Mouse (Mus musculus) forebrain, embryonic 15.5 days (tissue): ENCODE measurements around the gene Fam189a2. TPM values are rescaled to one million over a fixed set of nuclear protein-coding genes. Genes with fewer than 3 reads are reported as not detected.

Experiments
- ATAC-seq: fragments of 200-750 bp; cut with Nextera tagmentation; replicated peaks from 2 replicates; pipeline ENCODE4 v1.8.0; 2017; ENCODE audit warnings: mild to moderate bottlenecking, moderate TSS enrichment, moderate library complexity
- H3K27ac ChIP-seq: fragments of 300-500 bp; sonication (generic); replicated peaks from 2 replicates; pipeline ENCODE4 v1.5.1; 2015; ENCODE audit warnings: mild to moderate bottlenecking, inconsistent platforms
- H3K27me3 ChIP-seq: fragments of 300-500 bp; sonication (generic); 2 replicates; pipeline ENCODE4 v1.6.1; 2015; ENCODE audit warnings: inconsistent platforms
- H3K36me3 ChIP-seq: fragments of 300-500 bp; sonication (generic); 2 replicates; pipeline ENCODE4 v1.6.1; 2015; ENCODE audit warnings: mild to moderate bottlenecking, inconsistent platforms
- H3K4me1 ChIP-seq: fragments of 300-500 bp; sonication (generic); 2 replicates; pipeline ENCODE4 v1.6.1; 2015; ENCODE audit warnings: inconsistent platforms
- H3K4me2 ChIP-seq: fragments of 300-500 bp; sonication (generic); replicated peaks from 2 replicates; pipeline ENCODE4 v1.6.1; 2015; ENCODE audit warnings: mild to moderate bottlenecking, inconsistent platforms
- H3K4me3 ChIP-seq: fragments of 300-500 bp; sonication (generic); 2 replicates; pipeline ENCODE4 v1.5.1; 2015; ENCODE audit warnings: mild to moderate bottlenecking, inconsistent platforms
- H3K9ac ChIP-seq: fragments of 300-500 bp; sonication (generic); replicated peaks from 2 replicates; pipeline ENCODE4 v1.6.1; 2015; ENCODE audit warnings: mild to moderate bottlenecking, inconsistent platforms
- H3K9me3 ChIP-seq: fragments of 300-500 bp; sonication (generic); 2 replicates; pipeline ENCODE4 v1.6.1; 2016; ENCODE audit warnings: inconsistent platforms
- WGBS: fragments of 180-500 bp; shearing (Covaris S2); methylation state at CpG from one replicate; pipeline ENCODE4 v1.1.7; 2015; ENCODE audit warnings: mixed read lengths; 5-methylcytosine and 5-hydroxymethylcytosine counted together
- polyA plus RNA-seq: library from polyadenylated mRNA; unstranded; fragments of >200 nt; fragmentation: Nextera tagmentation; extraction: Ambion mirVana; gene quantifications from 2 replicates; pipeline ENCODE4 v1.2.1, GENCODE M21; 2015

Fam189a2 gene
- polyA plus RNA-seq, 1 experiment from 2014 or later: 0.48 TPM

DNA sequence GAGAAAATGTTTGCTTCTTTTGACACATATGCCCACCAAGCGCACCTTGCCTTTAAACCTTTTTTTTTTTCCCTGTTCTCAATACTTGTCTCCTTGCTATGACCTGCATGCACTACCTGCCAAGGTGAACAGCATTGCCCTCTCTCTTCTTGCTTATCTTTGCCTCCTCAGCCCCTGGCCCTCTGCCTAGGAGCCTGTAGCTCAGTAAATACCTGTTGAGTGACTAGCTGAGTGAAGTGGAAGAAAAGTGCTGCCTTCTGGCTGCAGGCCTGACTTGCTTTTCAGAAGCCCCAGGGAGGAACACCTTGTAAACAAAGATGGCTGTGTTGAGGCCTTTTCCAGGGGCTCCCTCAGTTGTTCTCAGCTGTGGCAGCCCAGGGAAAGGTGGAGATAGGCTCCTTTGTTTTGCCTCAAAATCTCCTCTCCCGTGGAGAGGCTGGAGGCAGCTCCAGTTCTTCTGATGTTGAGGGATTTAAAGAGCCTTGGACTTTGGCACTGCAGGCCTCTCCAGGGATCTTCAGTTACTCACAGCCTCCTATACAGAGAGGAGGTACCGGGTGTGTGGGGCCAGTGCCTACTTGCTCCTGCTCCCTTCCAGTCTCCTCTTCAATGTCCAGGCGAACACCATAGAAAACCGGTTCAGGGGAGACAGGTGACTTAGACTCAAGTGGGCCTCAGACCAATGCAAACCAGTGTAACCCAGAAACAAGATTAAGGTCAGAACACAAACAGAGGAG, 62.5 kb downstream of the Fam189a2 start:
- Histone ChIP-seq H3K4me3 (no peak overlapping the region), H3K9me3 (no peaks in the 10 kb centered on the region), H3K27ac (no peak overlapping the region), H3K9ac (no peak overlapping the region), H3K4me1 (peaks cover 11% of the 10 kb centered on the region), H3K27me3 (no peaks in the 10 kb centered on the region; the same call in 1 of the 2 replicates), H3K4me2 (no peak overlapping the region), H3K36me3 (no peaks in the 10 kb centered on the region)
- ATAC-seq: no peak
- WGBS: 42% methylated on average over 5 of the region's 5 CpGs

DNA sequence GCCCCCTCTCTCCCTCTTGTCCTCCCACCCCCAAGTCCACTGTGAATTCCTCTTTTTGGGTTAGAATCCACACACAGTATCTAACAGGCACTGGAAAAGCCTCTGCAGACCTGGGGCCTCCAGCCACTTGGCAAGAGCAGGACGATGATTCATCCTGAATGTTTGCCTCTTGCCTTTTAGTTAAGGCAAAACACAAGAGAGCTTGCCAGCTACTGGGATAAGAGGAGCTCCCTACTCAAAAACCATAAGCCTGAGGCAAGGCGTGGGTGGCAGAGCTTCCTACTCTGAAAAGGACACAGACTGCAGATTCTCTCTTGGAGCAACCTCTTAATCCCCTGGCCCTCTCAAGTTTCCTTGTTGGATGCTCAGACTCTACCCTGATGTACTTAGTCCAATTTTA, 63.7 kb downstream of the Fam189a2 start:
- H3K27ac ChIP-seq: no peak overlapping the region
- no peaks in the 10 kb centered on the region; the same call in 1 of the 2 replicates for H3K27me3 ChIP-seq
- no peaks in the 10 kb centered on the region for H3K4me1 ChIP-seq
- H3K4me3 ChIP-seq: no peak overlapping the region
- WGBS: 31% methylated on average over 2 of the region's 2 CpGs
- no peak overlapping the region for H3K9ac ChIP-seq
- no peaks in the 10 kb centered on the region for H3K36me3 ChIP-seq
- no peak overlapping the region for H3K4me2 ChIP-seq
- no peak for ATAC-seq
- no peaks in the 10 kb centered on the region for H3K9me3 ChIP-seq

DNA sequence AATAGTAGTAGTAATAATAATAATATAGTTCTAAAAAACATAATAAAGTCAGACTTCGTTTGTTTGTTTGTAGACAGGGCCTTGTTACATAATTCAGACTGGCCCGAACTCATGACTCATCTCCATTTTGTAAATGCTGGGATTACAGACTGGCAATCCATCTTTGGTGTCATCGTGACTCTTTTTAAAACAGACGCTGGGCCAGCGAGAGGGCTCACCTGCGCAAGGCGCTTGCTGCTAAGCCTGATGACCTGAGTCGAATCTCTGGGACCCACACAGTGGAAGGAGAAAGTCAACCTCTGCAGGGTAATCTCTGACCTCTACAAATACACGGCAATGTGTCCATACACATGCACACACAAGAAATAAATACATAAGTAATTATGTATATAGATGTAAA, 64.4 kb downstream of the Fam189a2 start:
- H3K27me3 ChIP-seq: no peaks in the 10 kb centered on the region; the same call in 1 of the 2 replicates
- no peak overlapping the region for H3K4me2 ChIP-seq
- no peak overlapping the region for H3K27ac ChIP-seq
- no peak overlapping the region for H3K9ac ChIP-seq
- peaks cover 1% of the 10 kb centered on the region for H3K4me1 ChIP-seq
- H3K9me3 ChIP-seq: no peaks in the 10 kb centered on the region
- WGBS: 92% methylated on average over 9 of the region's 9 CpGs
- no peak for ATAC-seq
- no peaks in the 10 kb centered on the region for H3K36me3 ChIP-seq
- H3K4me3 ChIP-seq: no peak overlapping the region

DNA sequence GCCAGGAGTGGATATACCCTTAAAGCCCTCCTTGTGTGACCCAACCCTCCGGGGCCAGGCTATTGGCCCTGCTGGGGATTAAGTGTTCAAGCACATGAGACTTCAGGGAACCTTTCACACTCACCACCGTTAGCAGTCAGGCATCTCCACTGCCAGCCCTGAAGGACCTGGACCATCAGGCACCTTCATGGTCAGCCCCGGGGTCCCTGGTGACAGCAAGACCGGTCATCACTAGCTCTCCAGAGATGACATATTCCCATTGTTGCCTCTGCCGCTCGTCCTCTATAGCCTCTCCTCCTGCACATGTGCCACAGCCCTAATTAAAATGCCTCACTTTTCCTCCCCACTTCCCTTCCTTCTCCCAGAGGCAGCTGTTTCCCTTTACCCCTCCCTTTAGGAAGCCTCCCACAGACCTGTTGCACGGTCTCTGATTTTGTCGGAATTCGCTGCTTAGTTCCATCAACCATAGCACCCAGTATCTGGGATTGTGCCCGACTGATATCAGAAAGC, 66.4 kb downstream of the Fam189a2 start:
- no peaks in the 10 kb centered on the region for H3K9me3 ChIP-seq
- no peak for ATAC-seq

DNA sequence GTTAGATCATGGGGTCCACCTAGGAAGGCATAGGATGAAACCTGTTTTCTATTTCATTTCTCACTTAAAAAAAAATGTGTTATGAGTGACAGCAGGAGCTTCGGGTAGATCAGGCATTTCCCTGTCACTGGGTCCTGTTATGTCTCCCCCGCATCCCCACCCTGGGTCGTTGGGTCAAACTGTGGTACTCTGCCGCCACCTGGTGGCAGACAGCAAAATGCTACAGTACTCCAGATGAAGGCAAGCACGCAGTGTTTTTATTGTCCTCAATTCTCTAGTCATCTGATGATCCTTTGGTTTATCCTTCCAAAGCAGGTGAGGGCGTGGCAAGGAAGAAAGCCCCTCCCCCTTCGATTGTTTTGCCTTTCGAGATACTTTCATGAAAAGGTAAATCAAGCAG, 69.3 kb downstream of the Fam189a2 start:
- H3K36me3 ChIP-seq: no peaks in the 10 kb centered on the region
- no peak overlapping the region for H3K27ac ChIP-seq
- no peaks in the 10 kb centered on the region for H3K27me3 ChIP-seq
- peaks cover 22% of the 10 kb centered on the region for H3K4me1 ChIP-seq
- H3K9me3 ChIP-seq: no peaks in the 10 kb centered on the region
- H3K4me2 ChIP-seq: no peak overlapping the region
- H3K9ac ChIP-seq: no peak overlapping the region
- peak; percentile 82 for ATAC-seq
- no peak overlapping the region for H3K4me3 ChIP-seq
- WGBS: 4% methylated on average over 8 of the region's 8 CpGs

More for the DNA sequence above, 66.4 kb downstream of the Fam189a2 start:
- Histone ChIP-seq H3K4me3 (no peak overlapping the region), H3K27ac (no peak overlapping the region), H3K4me2 (no peak overlapping the region), H3K9ac (no peak overlapping the region), H3K36me3 (no peaks in the 10 kb centered on the region), H3K4me1 (peaks cover 16% of the 10 kb centered on the region), H3K27me3 (no peaks in the 10 kb centered on the region)
- 62% methylated on average over 10 of the region's 10 CpGs for WGBS

DNA sequence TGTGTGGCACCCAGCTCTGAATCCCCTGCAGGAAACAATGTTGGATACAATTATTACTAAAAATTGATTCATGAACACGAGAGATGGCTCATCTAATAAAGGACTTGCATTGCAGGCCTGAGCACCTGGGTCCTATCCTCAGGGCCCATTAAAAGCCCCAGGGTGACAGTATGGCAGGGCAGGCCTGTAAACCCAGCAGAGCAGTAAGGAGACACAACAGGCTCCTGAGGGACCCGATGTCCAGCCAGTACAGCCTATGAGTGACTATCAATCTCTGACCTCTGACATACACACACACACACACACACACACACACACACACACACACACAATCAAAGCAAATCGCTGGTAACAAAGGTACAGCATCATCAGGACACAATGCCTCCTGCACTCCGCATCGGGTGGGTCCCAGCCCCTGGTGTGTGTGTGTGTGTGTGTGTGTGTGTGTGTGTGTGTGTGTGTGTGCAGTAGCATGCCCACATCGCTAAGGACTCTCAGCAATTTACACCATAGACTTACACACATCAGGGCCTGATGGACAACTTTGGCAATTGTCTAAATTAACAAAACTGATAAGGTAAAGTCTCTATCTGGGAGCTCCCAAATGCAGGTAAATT, 69.9 kb downstream of the Fam189a2 start:
- WGBS: 67% methylated on average over 6 of the region's 6 CpGs

DNA sequence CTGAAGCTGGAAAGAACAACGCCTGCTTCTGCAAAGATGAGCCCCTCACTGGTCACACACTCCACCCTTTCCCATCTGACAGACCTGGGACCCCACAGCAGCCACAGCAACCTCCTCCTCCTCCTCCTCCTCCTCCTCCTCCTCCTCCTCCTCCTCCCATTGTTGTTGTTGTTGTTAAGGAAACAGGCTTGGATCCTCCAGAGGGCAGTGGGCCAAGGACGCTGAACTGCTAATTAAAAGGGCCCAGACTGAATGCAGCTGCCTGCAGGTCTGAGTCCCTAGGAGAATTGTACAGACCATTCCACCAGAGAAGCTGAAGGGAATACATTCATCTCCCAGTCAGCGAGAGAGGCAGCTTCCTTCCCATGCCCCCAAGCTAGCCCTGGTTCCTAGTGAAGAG, 70.5 kb downstream of the Fam189a2 start:
- Histone ChIP-seq H3K4me1 (peaks cover 22% of the 10 kb centered on the region), H3K27me3 (no peaks in the 10 kb centered on the region), H3K36me3 (no peaks in the 10 kb centered on the region), H3K4me2 (no peak overlapping the region), H3K9ac (no peak overlapping the region), H3K27ac (peak overlapping the region; percentile 54; the same call in 1 of the 2 replicates), H3K9me3 (no peaks in the 10 kb centered on the region), H3K4me3 (no peak overlapping the region)
- ATAC-seq: peak; percentile 33
- WGBS: 12% methylated on average over 3 of the region's 3 CpGs

More for the DNA sequence above, 69.9 kb downstream of the Fam189a2 start:
- Histone ChIP-seq H3K9me3 (no peaks in the 10 kb centered on the region), H3K9ac (no peak overlapping the region), H3K4me3 (no peak overlapping the region), H3K4me2 (no peak overlapping the region), H3K27me3 (no peaks in the 10 kb centered on the region), H3K4me1 (peaks cover 22% of the 10 kb centered on the region), H3K36me3 (no peaks in the 10 kb centered on the region), H3K27ac (peak overlapping the region; percentile 54; the same call in 1 of the 2 replicates)
- ATAC-seq: peak; percentile 15; the same call in 1 of the 2 replicates

DNA sequence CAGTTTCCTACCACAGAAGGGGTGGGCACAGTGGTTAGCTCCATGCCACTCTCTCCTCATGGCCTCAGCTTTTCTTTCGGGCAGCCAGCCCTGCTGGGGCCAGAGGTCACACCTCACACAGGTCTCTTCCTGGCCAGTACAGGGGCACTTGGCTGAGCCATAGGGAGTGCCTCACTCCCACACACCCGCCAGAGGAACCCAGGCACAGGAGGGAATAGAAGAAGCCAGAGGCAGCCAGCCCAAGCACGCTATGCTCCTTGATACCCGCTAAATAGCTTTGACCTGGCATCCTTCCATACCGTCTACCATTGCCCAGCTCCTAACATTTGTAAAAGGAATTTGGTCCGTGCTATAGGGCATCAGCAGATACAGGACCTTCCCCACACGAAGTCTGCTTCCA, 70.9 kb downstream of the Fam189a2 start:
- Histone ChIP-seq H3K4me2 (no peak overlapping the region), H3K36me3 (no peaks in the 10 kb centered on the region), H3K4me3 (no peak overlapping the region), H3K27ac (no peak overlapping the region), H3K4me1 (peaks cover 22% of the 10 kb centered on the region), H3K9ac (no peak overlapping the region), H3K9me3 (no peaks in the 10 kb centered on the region), H3K27me3 (no peaks in the 10 kb centered on the region)
- WGBS: 21% methylated on average over 7 of the region's 7 CpGs
- peak; percentile 57 for ATAC-seq

DNA sequence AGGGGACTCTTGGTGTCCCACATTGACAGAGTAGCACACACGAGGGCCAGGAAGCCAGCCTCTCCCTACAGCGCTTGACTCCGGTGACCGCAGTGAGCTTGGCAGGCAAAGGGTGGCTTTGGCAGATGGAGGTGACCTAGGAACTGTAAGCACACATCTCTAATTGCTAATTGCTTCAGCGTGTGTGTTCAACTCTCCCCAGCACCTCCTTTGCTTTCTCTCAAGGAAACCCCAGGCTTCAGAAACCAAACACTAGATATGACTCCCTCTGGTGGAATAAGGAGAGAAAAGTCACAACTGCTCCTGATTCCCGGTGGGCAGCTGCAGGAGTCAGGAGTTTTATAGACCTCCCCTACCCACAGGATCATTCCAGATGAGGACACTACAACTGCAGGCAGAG, 71.9 kb downstream of the Fam189a2 start:
- Histone ChIP-seq H3K4me3 (no peak overlapping the region), H3K27ac (no peak overlapping the region), H3K4me1 (peaks cover 22% of the 10 kb centered on the region), H3K9ac (no peak overlapping the region), H3K27me3 (no peaks in the 10 kb centered on the region), H3K36me3 (no peaks in the 10 kb centered on the region), H3K9me3 (no peaks in the 10 kb centered on the region), H3K4me2 (no peak overlapping the region)
- no peak for ATAC-seq
- WGBS: 41% methylated on average over 6 of the region's 6 CpGs

DNA sequence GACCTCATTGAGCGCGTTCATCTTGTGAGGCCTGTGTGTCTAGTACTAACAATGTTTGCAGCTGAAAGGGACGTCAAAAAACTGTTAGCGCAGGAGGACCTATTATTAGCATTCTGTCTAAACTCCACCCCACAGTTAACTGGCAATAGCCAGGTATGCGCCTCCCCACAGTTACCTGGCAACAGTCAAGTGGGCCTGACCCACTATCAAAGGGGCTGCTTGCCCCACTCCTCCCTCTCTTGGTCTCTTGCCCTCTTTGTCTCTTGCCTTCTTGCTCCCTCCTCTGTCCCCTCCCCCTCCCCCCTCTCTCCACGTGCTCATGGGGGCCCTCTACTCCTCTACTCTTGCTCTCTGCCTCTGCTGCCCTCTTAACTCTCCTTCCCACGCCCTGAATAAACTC, 73.3 kb downstream of the Fam189a2 start:
- Histone ChIP-seq H3K4me2 (no peak overlapping the region), H3K27me3 (no peaks in the 10 kb centered on the region), H3K9me3 (no peaks in the 10 kb centered on the region), H3K4me1 (peaks cover 22% of the 10 kb centered on the region), H3K4me3 (no peak overlapping the region), H3K27ac (no peak overlapping the region), H3K9ac (no peak overlapping the region), H3K36me3 (no peaks in the 10 kb centered on the region)
- 75% methylated on average over 7 of the region's 7 CpGs for WGBS
- ATAC-seq: no peak

DNA sequence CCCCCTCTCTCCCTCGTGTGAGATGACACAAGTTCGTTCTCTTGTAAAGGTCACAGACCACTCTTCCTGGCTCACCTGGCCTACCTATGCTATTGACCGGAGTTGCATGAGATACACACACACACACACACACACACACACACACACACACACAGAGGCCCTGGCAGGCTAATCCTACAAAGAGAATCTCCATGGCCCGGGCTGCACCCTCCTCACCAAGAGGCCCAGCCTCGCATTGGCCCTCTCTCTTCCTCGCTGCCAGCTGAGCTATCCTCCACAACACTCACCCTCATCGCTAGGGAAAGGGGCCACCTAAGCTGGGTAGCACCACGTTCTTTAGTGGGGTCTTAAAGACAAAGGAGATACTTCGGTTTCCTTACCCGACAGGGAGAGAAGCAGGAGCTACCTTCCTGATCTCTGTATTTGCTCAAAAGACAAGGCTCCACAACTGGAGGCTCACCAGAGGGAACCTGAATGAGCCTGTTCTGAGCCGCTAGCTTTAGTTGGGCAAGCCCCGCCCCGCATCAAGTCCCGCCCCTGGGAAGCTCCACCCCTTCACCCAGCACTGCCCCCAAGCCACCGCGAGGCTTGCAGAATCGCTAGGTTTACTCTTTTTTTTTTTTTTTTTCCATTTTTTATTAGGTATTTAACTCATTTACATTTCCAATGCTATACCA, 74.4 kb downstream of the Fam189a2 start:
- Histone ChIP-seq H3K27ac (no peak overlapping the region), H3K4me1 (peaks cover 21% of the 10 kb centered on the region), H3K4me2 (no peak overlapping the region), H3K9ac (no peak overlapping the region), H3K27me3 (no peaks in the 10 kb centered on the region), H3K9me3 (no peaks in the 10 kb centered on the region), H3K36me3 (no peaks in the 10 kb centered on the region), H3K4me3 (no peak overlapping the region)
- no peak for ATAC-seq
- WGBS: 77% methylated on average over 17 of the region's 17 CpGs

DNA sequence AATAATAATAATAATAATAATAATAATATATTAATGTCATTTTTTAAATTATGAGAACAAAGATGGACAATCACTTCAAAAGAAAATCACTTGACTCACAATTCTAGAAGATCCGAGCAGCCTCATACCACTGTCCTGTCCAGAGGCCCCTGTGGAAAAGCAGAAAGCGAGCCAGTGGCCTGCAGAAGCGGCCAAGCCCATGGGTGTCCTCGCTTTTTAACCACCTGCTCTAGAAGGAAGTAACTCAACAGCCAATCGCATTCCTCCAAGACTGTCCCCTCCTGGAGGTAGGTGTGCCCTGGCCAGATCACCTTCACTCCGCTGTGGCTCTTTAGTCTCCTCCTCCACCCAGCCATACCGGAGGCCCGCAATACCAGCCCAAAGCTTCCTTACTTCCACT, 75.4 kb downstream of the Fam189a2 start:
- Histone ChIP-seq H3K27me3 (no peaks in the 10 kb centered on the region), H3K4me3 (no peak overlapping the region), H3K27ac (no peak overlapping the region), H3K9me3 (no peaks in the 10 kb centered on the region), H3K4me2 (no peak overlapping the region), H3K4me1 (peaks cover 13% of the 10 kb centered on the region), H3K9ac (no peak overlapping the region), H3K36me3 (no peaks in the 10 kb centered on the region)
- WGBS: 90% methylated on average over 8 of the region's 8 CpGs
- ATAC-seq: no peak
